Mouse (Mus musculus): ENCODE measurements around the gene Ric8a. TPM values are rescaled to one million over a fixed set of nuclear protein-coding genes. Genes with fewer than 3 reads are reported as not detected.

Gene Ric8a
- polyA plus RNA-seq, 1 experiment: 104 TPM

DNA sequence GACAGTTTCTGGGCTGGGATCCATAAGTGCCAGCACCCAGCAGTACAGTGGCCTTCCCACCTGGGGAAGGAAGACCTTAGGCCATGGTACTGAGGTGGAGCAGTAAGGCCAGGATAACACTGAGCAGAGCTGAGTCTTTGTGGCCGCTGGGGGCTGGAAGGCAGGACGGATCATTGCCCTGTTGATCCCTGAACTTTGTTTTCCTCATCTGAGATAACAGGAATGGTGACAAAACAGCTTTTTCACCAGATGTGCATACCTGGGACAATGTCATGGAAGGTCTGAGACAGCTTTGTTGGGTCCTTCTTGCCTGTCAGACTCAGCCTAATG is 21.0 kb upstream of the Ric8a start:
- no peaks in the 10 kb centered on the region for H3K4me1 ChIP-seq (ENCODE audit: control insufficient read depth, insufficient read depth, insufficient read length)
- 92% methylated on average over 2 of the region's 2 CpGs for WGBS
- no peak for DNase-seq (ENCODE audit: low read depth in 1 of 2, low spot score in 2 of 2)
- TF ChIP-seq CTCF (IDR thresholded peaks at IDR 0.05; ENCODE audit: extremely low read depth, insufficient read depth, insufficient read length, insufficient replicate concordance): no peak
- no peak for TF ChIP-seq POLR2A (IDR thresholded peaks at IDR 0.05; ENCODE audit: low read depth, low read length)
- no peaks in the 10 kb centered on the region for H3K36me3 ChIP-seq (ENCODE audit: control insufficient read depth, insufficient read depth, low read length)
- H3K4me3 ChIP-seq (ENCODE audit: extremely low read depth, insufficient read depth, insufficient read length): no peak overlapping the region
- no peak overlapping the region for H3K27ac ChIP-seq (ENCODE audit: insufficient read depth, low read length)
- H3K27me3 ChIP-seq (ENCODE audit: control insufficient read depth, insufficient read depth, low read length): no peaks in the 10 kb centered on the region

DNA sequence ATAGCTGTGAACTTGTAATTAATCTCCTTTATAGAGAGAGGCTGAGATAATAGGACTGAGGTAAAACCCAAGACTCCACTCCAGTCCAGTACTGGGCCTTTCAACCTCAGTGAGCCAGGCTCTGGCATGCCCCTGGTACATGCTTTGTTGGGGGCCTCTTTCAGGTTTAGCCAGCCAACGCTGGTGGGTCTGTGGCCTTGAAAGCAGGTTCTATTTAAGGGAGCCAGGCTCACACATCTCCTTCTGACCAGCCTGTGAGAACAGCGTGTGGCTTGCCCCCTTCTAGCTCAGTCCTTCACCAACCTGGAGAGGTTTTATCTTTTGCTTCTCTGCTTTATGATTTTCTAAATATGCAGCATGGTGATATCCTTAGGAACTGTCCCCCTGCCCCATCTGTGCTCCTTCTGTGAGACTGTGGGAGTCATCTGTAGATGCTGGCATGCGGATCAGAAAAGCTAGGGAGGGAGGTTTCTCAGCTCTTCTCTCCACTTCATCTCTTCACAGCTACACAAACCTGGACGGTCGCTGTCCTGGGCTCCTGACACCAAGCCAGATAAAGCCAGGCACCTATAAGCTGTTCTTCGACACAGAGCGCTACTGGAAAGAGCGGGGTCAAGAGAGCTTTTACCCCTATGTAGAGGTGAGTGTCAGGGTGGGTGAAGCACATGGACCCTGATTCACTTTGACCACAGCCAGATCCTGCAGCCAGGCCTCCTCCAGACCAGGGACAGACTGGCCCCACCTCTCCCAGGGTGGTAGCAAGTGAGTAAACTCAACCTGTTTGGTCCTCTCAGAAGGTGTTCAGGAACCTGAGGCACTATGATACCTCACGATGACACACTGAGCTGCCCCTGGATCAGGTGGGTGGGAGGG is 20.3 kb upstream of the Ric8a start:
- Histone ChIP-seq H3K4me1 (ENCODE audit: control insufficient read depth, insufficient read depth, insufficient read length) (no peaks in the 10 kb centered on the region), H3K27ac (ENCODE audit: insufficient read depth, low read length) (no peak overlapping the region), H3K27me3 (ENCODE audit: control insufficient read depth, insufficient read depth, low read length) (no peaks in the 10 kb centered on the region), H3K36me3 (ENCODE audit: control insufficient read depth, insufficient read depth, low read length) (no peaks in the 10 kb centered on the region), H3K4me3 (ENCODE audit: extremely low read depth, insufficient read depth, insufficient read length) (no peak overlapping the region)
- 88% methylated on average over 9 of the region's 9 CpGs for WGBS
- TF ChIP-seq POLR2A (IDR thresholded peaks at IDR 0.05; ENCODE audit: low read depth, low read length): no peak
- no peak for TF ChIP-seq CTCF (IDR thresholded peaks at IDR 0.05; ENCODE audit: extremely low read depth, insufficient read depth, insufficient read length, insufficient replicate concordance)
- no peak for DNase-seq (ENCODE audit: low read depth in 1 of 2, low spot score in 2 of 2)

DNA sequence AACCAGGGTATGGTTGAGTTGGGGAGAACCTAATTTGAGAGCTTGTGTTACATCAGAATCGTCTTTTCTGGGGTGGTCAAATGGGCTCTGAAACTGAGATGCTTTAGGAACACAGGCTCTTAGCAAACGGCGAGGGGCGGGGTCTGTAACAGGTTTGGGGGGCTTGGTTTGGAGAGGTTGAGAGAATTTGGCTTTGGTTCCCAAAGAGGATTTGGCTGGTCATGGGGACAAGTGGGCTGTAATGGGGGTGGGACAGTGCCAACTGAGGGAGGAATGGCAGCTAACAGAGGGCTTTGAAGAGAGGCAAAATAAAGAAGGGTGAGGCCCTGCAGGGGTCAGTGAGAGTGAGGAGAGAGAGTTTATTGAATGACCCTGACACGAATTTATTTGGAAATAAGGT is 17.2 kb upstream of the Ric8a start:
- H3K27ac ChIP-seq (ENCODE audit: insufficient read depth, low read length): no peak overlapping the region
- WGBS: 67% methylated on average over 5 of the region's 5 CpGs
- DNase-seq (ENCODE audit: low read depth in 1 of 2, low spot score in 2 of 2): peak in 1 of 2 experiments; percentile 0
- H3K36me3 ChIP-seq (ENCODE audit: control insufficient read depth, insufficient read depth, low read length): no peaks in the 10 kb centered on the region
- H3K27me3 ChIP-seq (ENCODE audit: control insufficient read depth, insufficient read depth, low read length): no peaks in the 10 kb centered on the region
- no peak for TF ChIP-seq CTCF (IDR thresholded peaks at IDR 0.05; ENCODE audit: extremely low read depth, insufficient read depth, insufficient read length, insufficient replicate concordance)
- no peak for TF ChIP-seq POLR2A (IDR thresholded peaks at IDR 0.05; ENCODE audit: low read depth, low read length)
- H3K4me1 ChIP-seq (ENCODE audit: control insufficient read depth, insufficient read depth, insufficient read length): no peaks in the 10 kb centered on the region
- H3K4me3 ChIP-seq (ENCODE audit: extremely low read depth, insufficient read depth, insufficient read length): no peak overlapping the region

DNA sequence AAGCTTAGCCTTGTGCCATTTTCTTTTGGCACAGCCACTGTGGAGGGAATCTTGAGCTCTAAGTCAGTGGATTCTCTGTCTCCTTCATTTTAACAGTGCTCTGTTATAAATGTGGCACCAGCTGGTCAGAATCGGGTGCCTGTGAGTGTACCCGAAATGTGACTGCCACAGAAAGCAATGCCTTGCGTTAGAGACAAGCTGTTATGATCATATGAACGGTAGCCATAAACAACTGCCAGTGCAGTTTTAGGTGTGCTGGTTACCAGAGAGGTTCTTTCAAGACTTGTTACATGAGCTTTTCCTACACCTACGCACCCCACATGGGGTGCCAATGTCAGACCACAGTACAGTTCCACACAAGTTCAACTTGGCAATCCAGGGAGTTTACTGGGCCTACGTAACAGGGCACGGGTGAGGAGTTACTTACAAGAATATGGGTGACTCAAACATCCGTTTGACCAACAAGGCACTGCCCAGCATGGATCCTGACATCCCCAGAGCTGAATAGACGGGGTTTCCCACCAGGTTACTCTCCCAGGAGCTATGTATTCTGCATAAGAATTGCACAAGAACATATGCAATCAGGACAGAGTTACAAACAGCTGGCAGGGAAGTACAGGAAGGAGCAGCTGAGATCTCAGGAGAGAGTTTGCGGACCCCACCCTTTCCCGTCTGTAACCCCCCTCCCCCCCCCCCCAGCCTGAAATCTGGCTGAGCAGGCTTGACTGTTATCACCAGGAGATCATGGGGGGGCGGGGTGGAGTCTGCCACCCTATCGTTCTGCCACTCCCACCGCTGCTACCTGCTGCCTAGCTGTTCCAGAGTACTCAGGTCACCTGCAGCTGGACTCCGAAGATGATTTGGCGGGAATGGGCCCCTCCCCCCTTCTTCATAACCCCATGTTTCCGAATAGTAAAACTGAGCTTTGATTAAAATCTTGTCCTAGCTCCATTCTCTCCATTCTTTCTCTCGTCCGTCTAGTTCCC is 15.7 kb upstream of the Ric8a start:
- WGBS: 54% methylated on average over 19 of the region's 19 CpGs
- Histone ChIP-seq H3K36me3 (ENCODE audit: control insufficient read depth, insufficient read depth, low read length) (no peaks in the 10 kb centered on the region), H3K4me3 (ENCODE audit: extremely low read depth, insufficient read depth, insufficient read length) (no peak overlapping the region), H3K27ac (ENCODE audit: insufficient read depth, low read length) (no peak overlapping the region), H3K27me3 (ENCODE audit: control insufficient read depth, insufficient read depth, low read length) (no peaks in the 10 kb centered on the region), H3K4me1 (ENCODE audit: control insufficient read depth, insufficient read depth, insufficient read length) (no peaks in the 10 kb centered on the region)
- TF ChIP-seq POLR2A (IDR thresholded peaks at IDR 0.05; ENCODE audit: low read depth, low read length) (no peak), CTCF (IDR thresholded peaks at IDR 0.05; ENCODE audit: extremely low read depth, insufficient read depth, insufficient read length, insufficient replicate concordance) (no peak)
- no peak for DNase-seq (ENCODE audit: low read depth in 1 of 2, low spot score in 2 of 2)

DNA sequence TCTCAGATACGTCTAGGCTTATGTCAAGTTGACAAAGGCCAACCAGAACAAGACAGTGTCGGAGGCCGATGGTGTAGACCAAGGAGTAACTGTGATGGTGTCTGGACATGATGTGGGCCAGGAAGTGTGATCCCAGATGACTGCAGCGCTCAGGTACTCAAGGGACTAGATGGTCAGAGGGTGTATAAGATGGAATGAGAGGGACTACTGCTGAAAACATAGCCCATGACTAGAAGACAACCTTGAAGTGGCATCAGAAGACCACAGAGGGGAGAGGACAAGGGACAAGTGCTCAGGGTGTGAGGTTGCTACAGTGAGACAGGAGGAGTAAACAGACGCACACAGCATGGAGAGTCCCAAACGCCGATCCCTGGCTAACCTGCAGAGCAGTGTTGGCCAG is 13.0 kb upstream of the Ric8a start:
- Histone ChIP-seq H3K27me3 (ENCODE audit: control insufficient read depth, insufficient read depth, low read length) (no peaks in the 10 kb centered on the region), H3K4me1 (ENCODE audit: control insufficient read depth, insufficient read depth, insufficient read length) (no peaks in the 10 kb centered on the region), H3K36me3 (ENCODE audit: control insufficient read depth, insufficient read depth, low read length) (no peaks in the 10 kb centered on the region), H3K27ac (ENCODE audit: insufficient read depth, low read length) (no peak overlapping the region), H3K4me3 (ENCODE audit: extremely low read depth, insufficient read depth, insufficient read length) (no peak overlapping the region)
- WGBS: 87% methylated on average over 7 of the region's 7 CpGs
- DNase-seq (ENCODE audit: low read depth in 1 of 2, low spot score in 2 of 2): no peak
- TF ChIP-seq CTCF (IDR thresholded peaks at IDR 0.05; ENCODE audit: extremely low read depth, insufficient read depth, insufficient read length, insufficient replicate concordance) (no peak), POLR2A (IDR thresholded peaks at IDR 0.05; ENCODE audit: low read depth, low read length) (no peak)

DNA sequence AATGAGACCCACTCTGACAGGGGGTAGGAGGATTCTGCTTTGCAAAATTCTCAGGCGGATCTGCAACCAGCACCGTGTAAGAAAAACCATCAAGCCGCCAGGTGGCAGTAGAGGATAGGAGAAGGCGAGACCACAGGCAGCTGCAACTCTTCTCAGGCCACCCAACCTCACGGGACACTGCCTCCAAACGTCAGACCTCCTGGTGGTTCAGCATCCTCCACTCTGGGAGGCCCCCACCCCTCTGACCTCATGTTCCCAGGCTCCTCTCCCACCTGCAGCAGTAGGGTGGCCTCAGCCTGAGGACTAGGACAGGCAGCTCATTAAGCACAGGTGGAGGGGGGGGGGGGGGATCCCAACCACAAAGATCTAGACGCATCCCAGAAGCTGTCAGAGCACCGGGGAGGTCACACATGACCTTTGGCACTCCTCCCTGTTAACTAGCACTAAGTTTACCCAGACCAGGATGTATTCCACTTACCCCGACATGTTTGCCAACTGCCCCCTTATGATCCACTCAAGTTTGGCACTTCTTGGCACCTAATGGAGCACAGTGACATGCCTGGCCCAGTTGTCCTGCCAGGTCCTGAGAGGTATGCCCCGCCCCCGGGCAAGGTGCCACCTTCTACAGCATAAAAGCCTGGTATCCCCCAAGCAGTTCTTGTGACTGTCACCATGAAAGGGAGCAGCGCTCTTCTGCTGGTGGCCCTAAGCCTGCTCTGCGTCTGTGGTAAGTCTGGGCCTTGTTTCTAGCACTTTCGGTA is 11.7 kb upstream of the Ric8a start, which contains the start of gene Scgb1c1:
Gene Scgb1c1 (plus strand): TSS at position 643 of the 761 bp plus-strand sequence.
- Histone ChIP-seq H3K27me3 (ENCODE audit: control insufficient read depth, insufficient read depth, low read length) (no peaks in the 10 kb centered on the region), H3K36me3 (ENCODE audit: control insufficient read depth, insufficient read depth, low read length) (no peaks in the 10 kb centered on the region), H3K4me1 (ENCODE audit: control insufficient read depth, insufficient read depth, insufficient read length) (no peaks in the 10 kb centered on the region), H3K4me3 (ENCODE audit: extremely low read depth, insufficient read depth, insufficient read length) (no peak within 1 kb of the TSS), H3K27ac (ENCODE audit: insufficient read depth, low read length) (no peak within 1 kb of the TSS)
- WGBS: 29% methylated on average over 14 of the region's 14 CpGs
- peak; percentile 72 to 87 for DNase-seq (ENCODE audit: low read depth in 1 of 2, low spot score in 2 of 2)
- no peak for TF ChIP-seq POLR2A (IDR thresholded peaks at IDR 0.05; ENCODE audit: low read depth, low read length)
- peak; percentile 96; the same call in 1 of the 2 replicates for TF ChIP-seq CTCF (IDR thresholded peaks at IDR 0.05; ENCODE audit: extremely low read depth, insufficient read depth, insufficient read length, insufficient replicate concordance)
